ENCODE assay signal across 23 mouse cellular contexts in the genomic region with DNA sequence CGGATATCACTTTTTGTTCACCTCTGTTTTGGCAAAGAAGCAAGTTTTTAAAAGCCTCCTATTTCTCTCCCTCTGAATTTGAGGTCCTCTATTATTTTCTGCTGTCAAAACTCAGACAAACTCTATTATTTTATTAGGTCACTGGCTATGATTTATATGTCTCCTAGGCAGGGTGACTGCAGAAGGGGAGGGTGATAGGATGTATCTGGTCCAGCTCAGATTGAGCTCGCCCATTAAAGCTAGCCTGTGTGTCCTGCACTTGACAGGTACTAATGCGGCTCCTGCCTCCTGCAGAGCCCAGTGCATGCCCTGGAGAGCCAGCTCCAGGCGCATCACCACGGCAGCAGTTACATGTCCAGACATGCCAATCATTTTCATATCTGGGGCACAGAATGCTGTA.
"Had no signal": no experiment of that assay in that cellular context is flagged by ENCODE, and none has a peak within 500 bp of the region (broad histone marks: within the 10 kb centered on the region; RNA-seq: fewer than 3 reads in every experiment).

No protein-coding gene starts in this region.

- DNase-seq: kidney, adult 11 months; kidney, adult 9 months; kidney, postnatal 36 days; layer of hippocampus, postnatal 36 days; liver; lung, postnatal 10 days; lung, postnatal 36 days; right cerebral cortex, postnatal 25 days; spleen, adult 18-20 months; thymus, adult 2 months; thymus, postnatal 14 days; thymus, postnatal 4 days had no signal

- H3K4me1 ChIP-seq: limb, embryonic 12.5 days; liver, embryonic 12.5 days; liver, embryonic 15.5 days; lung, embryonic 15.5 days; stomach, embryonic 15.5 days had no signal

- H3K36me3 ChIP-seq: intestine, embryonic 15.5 days; limb, embryonic 12.5 days; liver, embryonic 12.5 days; liver, embryonic 15.5 days; lung, embryonic 15.5 days; midbrain, embryonic 10.5 days; midbrain, embryonic 13.5 days; stomach, embryonic 15.5 days had no signal

- H3K27ac ChIP-seq: intestine, embryonic 15.5 days; left cerebral cortex, adult 2 months; limb, embryonic 12.5 days; liver, embryonic 12.5 days; liver, embryonic 15.5 days; lung, embryonic 15.5 days; midbrain, embryonic 10.5 days; midbrain, embryonic 13.5 days; stomach, embryonic 15.5 days had no signal

- H3K4me3 ChIP-seq: intestine, embryonic 15.5 days; left cerebral cortex, adult 2 months; limb, embryonic 12.5 days; liver, embryonic 12.5 days; liver, embryonic 15.5 days; lung, embryonic 15.5 days; megakaryocyte, embryonic 14.5 days; midbrain, embryonic 10.5 days; midbrain, embryonic 13.5 days; stomach, embryonic 15.5 days had no signal

- H3K4me2 ChIP-seq: intestine, embryonic 15.5 days; limb, embryonic 12.5 days; liver, embryonic 12.5 days; liver, embryonic 15.5 days; lung, embryonic 15.5 days; midbrain, embryonic 13.5 days; stomach, embryonic 15.5 days had no signal

- ATAC-seq: intestine, embryonic 15.5 days; liver, embryonic 12.5 days; midbrain, embryonic 13.5 days; midbrain, embryonic 16.5 days had no signal

- H3K9ac ChIP-seq: intestine, embryonic 15.5 days; limb, embryonic 12.5 days; liver, embryonic 12.5 days; liver, embryonic 15.5 days; lung, embryonic 15.5 days; midbrain, embryonic 13.5 days; stomach, embryonic 15.5 days had no signal

- H3K9me3 ChIP-seq: intestine, embryonic 15.5 days; limb, embryonic 12.5 days; liver, embryonic 12.5 days; liver, embryonic 15.5 days; lung, embryonic 15.5 days; midbrain, embryonic 10.5 days; midbrain, embryonic 13.5 days; stomach, embryonic 15.5 days had no signal

- H3K27me3 ChIP-seq: intestine, embryonic 15.5 days; limb, embryonic 12.5 days; liver, embryonic 12.5 days; liver, embryonic 15.5 days; lung, embryonic 15.5 days; midbrain, embryonic 13.5 days; stomach, embryonic 15.5 days had no signal
